Mouse (Mus musculus) urinary bladder, adult 18-20 months (tissue): Measurements from ENCODE around the gene Olfr1393.
"Not testable (repeated sequence)": the region's sequence is repeated elsewhere in the genome, so short reads cannot be mapped to it uniquely, and the experiment has no call there.

Experiments used
- DNase-seq, 2 experiments: peaks; one replicate each; pipeline ENCODE4 v3.0.0; 2022; ENCODE audit warnings: low spot score in 2 of 2, mixed read lengths in 2 of 2

Olfr1393 gene

GRCm38 (mm10) chr11:49287251-49287650 lies 9.1 kb downstream of the Olfr1393 start:
- no peak for DNase-seq

- DNase-seq, result no peak
Measured at GRCm38 (mm10) chr11:49292777-49293176, 14.7 kb downstream of the Olfr1393 start.

GRCm38 (mm10) chr11:49304441-49304840 lies 26.3 kb downstream of the Olfr1393 start, which contains the start of gene Olfr10:
Olfr10 (plus strand) TSS chr11:49304741.
- no peak for DNase-seq

- not testable (repeated sequence) for DNase-seq
Measured at GRCm38 (mm10) chr11:49308547-49308946, 30.4 kb downstream of the Olfr1393 start.

- DNase-seq, result no peak
Measured at GRCm38 (mm10) chr11:49322442-49322841, 44.3 kb downstream of the Olfr1393 start, which contains the start of gene Olfr1391. Olfr1391 (plus strand) TSS chr11:49322742.

GRCm38 (mm10) chr11:49326726-49327125 lies 48.6 kb downstream of the Olfr1393 start:
- no peak for DNase-seq

- no peak for DNase-seq
Measured at GRCm38 (mm10) chr11:49329686-49330085, 51.6 kb downstream of the Olfr1393 start.
